Mouse (Mus musculus) limb, embryonic 11.5 days (tissue): ENCODE data around the gene Fndc10. TPM values are rescaled to one million over a fixed set of nuclear protein-coding genes. Genes with fewer than 3 reads are reported as not detected.

Source experiments
- polyA plus RNA-seq: library from polyadenylated mRNA; unstranded; fragments of >200 nt; fragmentation: Nextera tagmentation; extraction: Ambion mirVana; gene quantifications from 2 replicates; pipeline ENCODE4 v1.2.1, GENCODE M21; 2014

Gene Fndc10
- polyA plus RNA-seq, 1 experiment from 2014 or later = 2.0 TPM

Other genes with a start within 250 kb of the Fndc10 start
- gene Tmem52, start 225.2 kb upstream of the Fndc10 start, polyA plus RNA-seq = not detected in 2 replicates
- gene Gnb1, start 203.0 kb upstream of the Fndc10 start, polyA plus RNA-seq = 625 and 626 TPM in 2 replicates
- gene Nadk, start 132.0 kb upstream of the Fndc10 start, polyA plus RNA-seq = 99.1 and 105 TPM in 2 replicates
- gene Slc35e2, start 92.9 kb upstream of the Fndc10 start, polyA plus RNA-seq = 16.1 and 16.4 TPM in 2 replicates
- gene Cdk11b, start 69.5 kb upstream of the Fndc10 start, polyA plus RNA-seq = 69.4 and 79.9 TPM in 2 replicates
- not detected in 2 replicates for gene Gm10563, start 48.9 kb upstream of the Fndc10 start, polyA plus RNA-seq
- 11.3 and 12.2 TPM in 2 replicates for gene Mmp23, start 41.0 kb upstream of the Fndc10 start, polyA plus RNA-seq
- 16.0 and 16.6 TPM in 2 replicates for gene Mib2, start 25.1 kb upstream of the Fndc10 start, polyA plus RNA-seq
- 145 and 147 TPM in 2 replicates for gene Ssu72, start 10.5 kb downstream of the Fndc10 start, polyA plus RNA-seq
- 0.55 and 0.79 TPM in 2 replicates for gene Tmem240, start 40.5 kb downstream of the Fndc10 start, polyA plus RNA-seq
- gene Atad3a, start 66.8 kb downstream of the Fndc10 start, polyA plus RNA-seq = 103 and 104 TPM in 2 replicates
- 5.3 and 6.0 TPM in 2 replicates for gene Vwa1, start 80.4 kb downstream of the Fndc10 start, polyA plus RNA-seq
- 0.19 and 0.34 TPM in 2 replicates for gene Tmem88b, start 91.5 kb downstream of the Fndc10 start, polyA plus RNA-seq
- not detected in 2 replicates for gene Ankrd65, start 96.1 kb downstream of the Fndc10 start, polyA plus RNA-seq
- 238 and 245 TPM in 2 replicates for gene Mrpl20, start 108.5 kb downstream of the Fndc10 start, polyA plus RNA-seq
- gene Ccnl2, start 118.1 kb downstream of the Fndc10 start, polyA plus RNA-seq = 181 and 203 TPM in 2 replicates
- 132 and 138 TPM in 2 replicates for gene Aurkaip1, start 136.9 kb downstream of the Fndc10 start, polyA plus RNA-seq
- 41.8 and 49.3 TPM in 2 replicates for gene Mxra8, start 145.3 kb downstream of the Fndc10 start, polyA plus RNA-seq
- 8.1 and 9.1 TPM in 2 replicates for gene Dvl1, start 153.1 kb downstream of the Fndc10 start, polyA plus RNA-seq
- gene Tas1r3, start 169.0 kb downstream of the Fndc10 start, polyA plus RNA-seq = 0.24 and 0.28 TPM in 2 replicates
- gene Cptp, start 175.1 kb downstream of the Fndc10 start, polyA plus RNA-seq = 19.2 and 20.4 TPM in 2 replicates
- 89.4 and 91.1 TPM in 2 replicates for gene Ints11, start 175.2 kb downstream of the Fndc10 start, polyA plus RNA-seq
- gene Pusl1, start 197.4 kb downstream of the Fndc10 start, polyA plus RNA-seq = 42.4 and 45.5 TPM in 2 replicates
- gene Acap3, start 197.5 kb downstream of the Fndc10 start, polyA plus RNA-seq = 17.8 and 18.4 TPM in 2 replicates
- 163 and 169 TPM in 2 replicates for gene Ube2j2, start 249.5 kb downstream of the Fndc10 start, polyA plus RNA-seq